Mouse (Mus musculus) ovary, postnatal 14 days (tissue): ENCODE data around the gene Trappc4.
"Not testable (repeated sequence)": the region's sequence is repeated elsewhere in the genome, so short reads cannot be mapped to it uniquely, and the experiment has no call there.

Source experiments
- DNase-seq: peaks from one replicate; pipeline ENCODE4 v3.0.0; 2022; ENCODE audit warnings: low spot score

Gene Trappc4

GRCm38 (mm10) chr9:44407752-44408097, 325 bp upstream of the Trappc4 start:
- DNase-seq, result no peak

- DNase-seq, result no peak
Observed at GRCm38 (mm10) chr9:44405011-44405410, 2.4 kb downstream of the Trappc4 start.

GRCm38 (mm10) chr9:44401081-44401480, 6.3 kb downstream of the Trappc4 start:
- DNase-seq, result no peak

DNA sequence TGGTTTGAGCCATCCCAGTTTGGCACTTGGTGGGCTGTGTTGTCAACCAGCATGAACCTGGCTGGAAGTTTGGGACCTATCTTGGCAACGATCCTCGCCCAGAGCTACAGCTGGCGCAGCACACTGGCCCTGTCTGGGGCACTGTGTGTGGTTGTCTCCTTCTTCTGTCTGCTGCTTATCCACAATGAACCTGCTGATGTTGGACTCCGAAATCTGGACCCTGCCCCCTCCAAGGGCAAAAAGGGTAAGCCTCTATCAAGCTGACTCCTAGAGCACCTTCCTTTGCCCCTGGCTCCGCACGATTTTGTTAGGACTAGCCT, 7.6 kb downstream of the Trappc4 start:
- no peak for DNase-seq

- no peak for DNase-seq
Observed at GRCm38 (mm10) chr9:44399114-44399794, 8.1 kb downstream of the Trappc4 start.

DNA sequence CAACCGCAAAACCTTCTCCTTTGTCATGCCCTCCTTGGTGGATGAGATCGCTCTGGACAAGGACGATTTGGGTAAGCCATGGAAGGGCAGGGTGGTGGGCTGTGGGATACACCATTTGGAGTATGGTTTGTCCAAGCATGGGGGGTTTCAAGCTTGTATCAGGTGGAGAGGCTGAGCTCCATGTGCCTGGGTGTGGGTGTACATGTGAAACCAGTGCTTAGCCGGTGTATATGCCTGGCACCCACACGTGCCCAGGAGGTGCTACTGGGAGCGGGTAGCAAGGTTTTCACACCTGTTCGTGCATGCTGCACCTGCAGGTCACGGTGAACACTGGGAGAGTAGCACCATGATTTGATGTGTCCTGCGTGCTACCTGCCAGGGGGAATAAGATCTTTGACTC, 8.8 kb downstream of the Trappc4 start:
- DNase-seq, result no peak

GRCm38 (mm10) chr9:44398087-44398486, 9.3 kb downstream of the Trappc4 start:
- DNase-seq, result no peak

DNA sequence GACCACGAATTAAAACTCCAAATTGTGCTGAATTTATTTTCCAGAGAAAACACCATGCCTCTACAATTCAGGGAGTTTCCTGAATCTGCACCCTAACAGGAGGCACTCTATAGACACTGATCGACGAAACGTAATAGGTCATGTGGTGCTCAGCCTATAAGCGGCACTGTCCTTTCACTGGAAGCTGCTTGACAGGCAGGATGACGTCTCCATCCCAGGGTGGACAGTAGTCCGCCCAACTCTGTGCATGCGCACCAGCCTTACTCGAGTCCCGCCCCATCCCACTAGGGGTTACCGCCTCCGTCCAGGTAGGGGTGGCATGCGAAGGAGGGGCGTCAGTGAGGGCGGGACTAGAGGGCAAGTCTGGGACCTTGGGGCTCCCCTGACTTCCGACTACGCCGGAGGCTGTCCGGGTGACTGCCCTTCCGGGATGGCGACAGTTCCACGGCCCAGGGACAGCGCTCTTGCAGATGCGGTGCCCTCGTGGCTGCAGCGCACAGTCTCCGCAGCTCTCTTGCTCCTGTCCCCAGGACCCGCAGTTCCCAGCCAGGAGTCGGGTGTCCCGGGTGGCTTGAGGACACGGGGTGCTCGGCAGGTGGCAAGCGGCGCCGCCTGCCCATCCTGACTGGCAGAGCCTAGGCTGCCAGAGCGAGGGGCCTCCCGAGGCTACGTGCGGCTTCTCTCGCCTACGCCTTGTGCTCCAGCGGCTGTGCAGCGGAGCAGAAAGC, 10.6 kb downstream of the Trappc4 start, which contains the start of gene Slc37a4:
Gene Slc37a4, plus strand, starts transcription at position 169 of the 728 bp plus-strand sequence.
- peak; percentile 75 for DNase-seq

GRCm38 (mm10) chr9:44391466-44391865, 15.9 kb downstream of the Trappc4 start:
- peak; percentile 61 for DNase-seq

- no peak for DNase-seq
Observed at GRCm38 (mm10) chr9:44389273-44389672, 18.1 kb downstream of the Trappc4 start.

GRCm38 (mm10) chr9:44387221-44387620, 20.2 kb downstream of the Trappc4 start:
- DNase-seq, result no peak

DNA sequence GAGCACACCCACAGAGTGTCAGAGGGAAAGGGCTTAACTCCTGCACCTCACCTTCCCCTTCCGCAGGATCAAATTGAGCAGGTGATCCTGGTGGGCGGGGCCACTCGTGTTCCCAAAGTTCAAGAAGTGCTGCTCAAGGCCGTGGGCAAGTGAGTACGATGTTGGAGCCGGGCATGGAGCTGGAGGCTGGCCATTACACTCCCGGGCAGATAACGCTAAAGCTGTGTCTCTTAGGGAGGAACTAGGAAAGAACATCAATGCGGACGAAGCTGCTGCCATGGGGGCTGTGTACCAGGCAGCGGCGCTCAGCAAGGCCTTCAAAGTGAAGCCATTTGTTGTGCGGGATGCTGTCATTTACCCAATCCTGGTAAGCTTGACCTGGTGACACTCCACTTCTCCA, 22.8 kb downstream of the Trappc4 start:
- DNase-seq, result no peak

DNA sequence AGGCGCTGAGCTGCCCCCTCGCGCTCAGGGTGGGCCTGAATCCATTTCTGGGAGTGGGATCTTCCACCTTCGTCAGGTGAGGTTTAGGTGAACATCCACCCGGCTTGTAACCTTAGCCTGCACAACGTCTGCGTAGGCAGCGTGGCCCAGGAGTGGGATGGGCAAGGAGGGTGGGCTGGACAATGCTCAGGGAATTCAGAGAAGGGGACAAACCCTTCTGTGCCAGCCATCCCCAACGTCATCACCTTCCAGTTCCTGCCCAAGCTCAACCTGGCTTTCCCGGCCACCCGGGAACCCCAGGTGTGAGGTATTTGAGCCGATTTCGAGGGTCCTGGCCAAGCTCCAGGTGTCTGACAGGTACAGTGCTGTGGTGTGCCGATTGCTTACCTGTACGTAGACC, 27.5 kb downstream of the Trappc4 start:
- no peak for DNase-seq

DNA sequence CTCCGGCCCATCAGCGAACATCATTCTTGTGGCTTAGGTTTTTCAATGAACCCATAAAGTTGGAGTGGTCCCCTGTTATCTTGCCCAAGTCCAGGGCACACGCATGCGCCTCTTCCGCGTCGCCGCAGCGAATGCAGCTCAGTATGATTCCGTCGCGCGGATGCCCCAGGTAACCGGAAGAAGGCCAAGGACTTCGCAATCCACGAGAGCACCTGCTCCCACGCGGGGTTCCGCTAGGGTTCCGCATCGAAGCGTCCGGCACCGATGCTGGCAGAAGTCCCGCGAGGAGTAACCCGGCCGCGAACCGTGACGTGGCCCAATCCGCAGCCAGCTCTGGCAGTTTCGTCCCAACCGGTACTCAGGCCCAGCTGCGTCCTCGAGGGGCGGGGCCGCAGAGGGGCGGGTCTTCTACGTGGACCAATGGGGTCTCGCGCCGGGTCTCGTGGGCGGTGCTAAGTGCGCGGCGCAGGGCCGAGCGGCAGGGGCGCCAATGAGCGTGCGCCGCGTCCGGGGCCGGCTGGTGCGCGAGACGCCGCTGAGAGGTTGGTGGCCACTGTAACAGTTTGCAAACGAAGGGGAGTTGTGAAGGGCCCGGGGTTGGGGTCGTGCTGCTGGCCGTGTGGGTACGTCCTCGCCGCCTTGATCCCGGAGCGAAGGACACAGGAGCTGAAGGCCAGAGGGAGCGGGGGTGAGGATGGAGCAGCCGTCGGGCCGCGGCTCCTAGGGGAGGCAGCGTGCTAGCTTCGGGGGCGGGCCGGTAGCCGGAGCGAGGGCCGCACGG, 28.2 kb downstream of the Trappc4 start, which contains the start of gene Hyou1:
Gene Hyou1, plus strand, starts transcription at position 437 of the 781 bp plus-strand sequence.
- DNase-seq, result peak; percentile 98

DNA sequence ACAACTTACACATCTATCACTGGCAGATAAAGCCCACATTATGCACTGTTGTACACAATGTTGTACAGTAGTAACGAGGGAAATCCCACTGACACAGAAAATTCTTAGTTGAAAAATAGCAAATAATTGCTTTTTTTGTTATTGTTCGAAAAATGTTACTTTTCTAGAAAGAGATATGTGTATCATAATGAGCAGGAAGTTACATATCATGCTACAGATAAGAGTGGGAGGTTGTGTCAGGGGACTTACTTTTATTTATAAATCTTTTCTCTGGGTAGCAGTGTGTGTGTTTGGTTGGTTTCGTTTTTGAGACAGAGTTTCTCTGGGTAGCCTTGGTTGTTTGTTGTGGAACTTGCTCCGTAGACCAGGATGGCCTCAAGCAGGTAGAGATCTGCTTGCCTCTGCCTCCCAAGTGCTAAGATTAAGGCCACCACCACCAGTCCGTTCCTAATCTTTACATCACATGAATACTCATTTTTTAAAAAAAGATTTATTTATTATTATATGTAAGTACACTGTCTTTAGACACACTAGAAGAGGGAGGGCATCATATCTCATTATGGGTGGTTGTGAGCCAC, 29.2 kb downstream of the Trappc4 start:
- no peak for DNase-seq

GRCm38 (mm10) chr9:44377335-44377734, 30.1 kb downstream of the Trappc4 start:
- DNase-seq, result not testable (repeated sequence)

- no peak for DNase-seq
Observed at GRCm38 (mm10) chr9:44376141-44376540, 31.3 kb downstream of the Trappc4 start.

GRCm38 (mm10) chr9:44373386-44373785, 34.0 kb downstream of the Trappc4 start:
- no peak for DNase-seq

GRCm38 (mm10) chr9:44364480-44364879, 42.9 kb downstream of the Trappc4 start:
- no peak for DNase-seq

DNA sequence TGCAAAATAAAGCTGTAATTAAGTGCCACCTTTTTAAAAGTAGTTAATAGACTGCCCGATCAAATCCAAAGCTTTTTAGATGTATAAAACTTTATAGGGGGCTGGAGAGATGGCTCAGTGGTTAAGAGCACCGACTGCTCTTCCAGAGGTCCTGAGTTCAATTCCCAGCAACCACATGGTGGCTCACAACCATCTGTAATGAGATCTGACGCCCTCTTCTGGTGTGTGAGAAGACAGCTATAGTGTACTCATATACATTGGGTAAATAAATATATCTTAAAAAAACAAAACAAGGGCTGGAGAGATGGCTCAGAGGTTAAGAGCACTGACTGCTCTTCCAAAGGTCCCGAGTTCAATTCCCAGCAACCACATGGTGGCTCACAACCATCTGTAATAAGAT, 45.5 kb downstream of the Trappc4 start:
- DNase-seq, result not testable (repeated sequence)

- peak; percentile 92 for DNase-seq
Observed at GRCm38 (mm10) chr9:44361190-44361917, 46.0 kb downstream of the Trappc4 start, which contains the start of gene Vps11. TSS of gene Vps11 (minus strand) at chr9:44361670.

DNA sequence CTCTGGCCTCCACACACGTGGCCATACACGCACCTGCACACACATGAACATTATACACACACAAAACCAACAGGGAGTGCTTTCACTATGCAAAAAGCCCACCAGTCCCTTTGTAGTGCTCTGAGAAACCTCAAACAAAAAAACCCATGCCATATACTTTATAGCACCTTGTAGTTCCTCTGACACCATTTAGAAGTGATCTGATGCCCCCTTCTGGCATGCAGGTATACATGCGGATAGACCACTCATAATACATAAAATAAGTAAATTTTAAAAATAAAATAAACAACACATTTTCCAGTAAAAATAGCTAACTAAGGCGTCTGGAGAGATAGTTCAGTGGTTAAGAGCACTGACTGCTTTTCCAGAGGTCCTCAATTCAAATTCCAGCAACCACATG, 50.2 kb downstream of the Trappc4 start:
- no peak for DNase-seq
